Mouse (Mus musculus): Measurements from ENCODE around the gene Cep170b. TPM values are rescaled to one million over a fixed set of nuclear protein-coding genes. Genes with fewer than 3 reads are reported as not detected.

Cep170b gene
- polyA plus RNA-seq, 2 experiments, result 21.3 to 30.1 TPM

- 4% methylated on average over 29 of the region's 54 CpGs for WGBS
- peak overlapping the region; percentile 87 for H3K4me3 ChIP-seq (replicated peaks; ENCODE audit: low read length)
- ATAC-seq (ENCODE audit: low FRiP score, low read depth) (peak; percentile 97), DNase-seq (ENCODE audit: low spot score) (peak; percentile 93)
- peak; percentile 92; the same call in 1 of the 2 replicates for TF ChIP-seq POLR2A (IDR thresholded peaks at IDR 0.05; ENCODE audit: borderline replicate concordance, extremely low read depth, insufficient read depth, insufficient read length)
- no peaks in the 10 kb centered on the region for H3K9me3 ChIP-seq (ENCODE audit: control insufficient read depth, low read length)
- H3K27me3 ChIP-seq (ENCODE audit: control insufficient read depth, insufficient read depth, low read length), result no peaks in the 10 kb centered on the region
- H3K27ac ChIP-seq (replicated peaks; ENCODE audit: low read depth, low read length), result peak overlapping the region; percentile 78
- peak overlapping the region; percentile 95 for H3K9ac ChIP-seq (ENCODE audit: low read depth, low read length, severe bottlenecking)
- peaks cover 13% of the 10 kb centered on the region for H3K4me1 ChIP-seq (ENCODE audit: control insufficient read depth, insufficient read depth, low read length)
- no peaks in the 10 kb centered on the region for H3K36me3 ChIP-seq (ENCODE audit: control insufficient read depth, insufficient read depth, low read length)
- H3K4me2 ChIP-seq (replicated peaks; ENCODE audit: low read depth, low read length, severe bottlenecking), result peak overlapping the region; percentile 95
Measured at GRCm38 (mm10) chr12:112693185-112694126, 26.8 kb upstream of the Cep170b start.

GRCm38 (mm10) chr12:112694127-112694475 is 26.2 kb upstream of the Cep170b start:
- Histone ChIP-seq H3K9ac (ENCODE audit: low read depth, low read length, severe bottlenecking) (peak overlapping the region; percentile 95), H3K27me3 (ENCODE audit: control insufficient read depth, insufficient read depth, low read length) (no peaks in the 10 kb centered on the region), H3K4me1 (ENCODE audit: control insufficient read depth, insufficient read depth, low read length) (peaks cover 13% of the 10 kb centered on the region), H3K9me3 (ENCODE audit: control insufficient read depth, low read length) (no peaks in the 10 kb centered on the region), H3K4me2 (replicated peaks; ENCODE audit: low read depth, low read length, severe bottlenecking) (peak overlapping the region; percentile 95), H3K4me3 (replicated peaks; ENCODE audit: low read length) (peak overlapping the region; percentile 87), H3K27ac (replicated peaks; ENCODE audit: low read depth, low read length) (peak overlapping the region; percentile 78), H3K36me3 (ENCODE audit: control insufficient read depth, insufficient read depth, low read length) (no peaks in the 10 kb centered on the region)
- no peak for DNase-seq (ENCODE audit: low spot score)
- ATAC-seq (ENCODE audit: low FRiP score, low read depth), result no peak
- 78% methylated on average over 10 of the region's 10 CpGs for WGBS
- no peak for TF ChIP-seq POLR2A (IDR thresholded peaks at IDR 0.05; ENCODE audit: borderline replicate concordance, extremely low read depth, insufficient read depth, insufficient read length)

GRCm38 (mm10) chr12:112696806-112697425 is 23.3 kb upstream of the Cep170b start:
- Histone ChIP-seq H3K4me1 (ENCODE audit: control insufficient read depth, insufficient read depth, low read length) (peaks cover 27% of the 10 kb centered on the region), H3K9me3 (ENCODE audit: control insufficient read depth, low read length) (no peaks in the 10 kb centered on the region), H3K4me2 (replicated peaks; ENCODE audit: low read depth, low read length, severe bottlenecking) (no peak overlapping the region), H3K9ac (ENCODE audit: low read depth, low read length, severe bottlenecking) (no peak overlapping the region), H3K27me3 (ENCODE audit: control insufficient read depth, insufficient read depth, low read length) (no peaks in the 10 kb centered on the region), H3K4me3 (replicated peaks; ENCODE audit: low read length) (no peak overlapping the region), H3K36me3 (ENCODE audit: control insufficient read depth, insufficient read depth, low read length) (no peaks in the 10 kb centered on the region), H3K27ac (replicated peaks; ENCODE audit: low read depth, low read length) (no peak overlapping the region)
- 86% methylated on average over 3 of the region's 3 CpGs for WGBS
- no peak for TF ChIP-seq POLR2A (IDR thresholded peaks at IDR 0.05; ENCODE audit: borderline replicate concordance, extremely low read depth, insufficient read depth, insufficient read length)
- ATAC-seq (ENCODE audit: low FRiP score, low read depth), result no peak
- DNase-seq (ENCODE audit: low spot score), result no peak

- Histone ChIP-seq H3K36me3 (ENCODE audit: control insufficient read depth, insufficient read depth, low read length) (no peaks in the 10 kb centered on the region), H3K4me1 (ENCODE audit: control insufficient read depth, insufficient read depth, low read length) (peaks cover 15% of the 10 kb centered on the region), H3K27me3 (ENCODE audit: control insufficient read depth, insufficient read depth, low read length) (no peaks in the 10 kb centered on the region), H3K9ac (ENCODE audit: low read depth, low read length, severe bottlenecking) (peak overlapping the region; percentile 38; the same call in 1 of the 2 replicates), H3K9me3 (ENCODE audit: control insufficient read depth, low read length) (no peaks in the 10 kb centered on the region), H3K4me2 (replicated peaks; ENCODE audit: low read depth, low read length, severe bottlenecking) (peak overlapping the region; percentile 28), H3K4me3 (replicated peaks; ENCODE audit: low read length) (peak overlapping the region; percentile 9; the same call in 1 of the 2 replicates), H3K27ac (replicated peaks; ENCODE audit: low read depth, low read length) (no peak overlapping the region)
- TF ChIP-seq POLR2A (IDR thresholded peaks at IDR 0.05; ENCODE audit: borderline replicate concordance, extremely low read depth, insufficient read depth, insufficient read length), result no peak
- WGBS, result 6% methylated on average over 15 of the region's 15 CpGs
- peak; percentile 56 for DNase-seq (ENCODE audit: low spot score)
- ATAC-seq (ENCODE audit: low FRiP score, low read depth), result peak; percentile 77
Measured at GRCm38 (mm10) chr12:112700522-112700921, 19.7 kb upstream of the Cep170b start.
